Mouse (Mus musculus): ENCODE results near the gene Praf2.
A peak's percentile ranks its signal among the peaks of the same experiment; 100 is the strongest.
"Not testable (repeated sequence)": the region's sequence is repeated elsewhere in the genome, so short reads cannot be mapped to it uniquely, and the experiment has no call there.

Praf2 gene

DNA sequence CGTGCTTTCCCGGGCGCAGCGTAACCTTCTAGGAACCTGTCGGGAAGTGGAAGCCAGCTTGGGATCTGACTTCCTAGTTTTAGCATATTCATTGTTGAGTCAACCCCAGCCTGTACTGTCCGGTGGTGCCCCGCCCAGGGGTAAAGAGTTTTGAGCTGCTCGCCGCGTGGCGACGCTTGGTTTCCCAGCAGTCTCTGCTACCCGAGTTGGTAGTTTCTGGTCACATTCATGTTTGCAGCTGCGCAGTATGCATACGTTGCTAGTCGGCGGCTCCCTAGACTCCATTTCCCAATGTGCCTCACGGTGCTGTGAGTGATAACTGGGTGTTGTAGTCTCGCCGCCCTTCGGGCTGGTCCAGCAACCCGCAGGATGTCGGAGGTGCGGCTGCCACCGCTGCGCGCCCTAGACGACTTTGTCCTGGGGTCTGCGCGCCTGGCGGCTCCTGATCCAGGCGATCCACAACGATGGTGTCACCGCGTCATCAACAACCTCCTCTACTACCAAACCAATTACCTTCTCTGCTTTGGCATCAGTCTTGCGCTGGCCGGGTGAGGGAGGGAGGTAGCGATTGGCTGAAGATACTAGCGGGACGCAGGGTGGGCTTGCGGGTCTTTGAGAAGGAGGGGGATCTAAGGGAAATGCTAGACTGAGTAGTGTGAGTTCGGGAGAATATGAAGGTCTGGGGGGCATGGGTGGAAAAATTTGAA is at the start of gene Praf2:
TSS of gene Praf2 (plus strand) at position 225 of the 707 bp plus-strand sequence.
- DNase-seq (ENCODE audit: low read depth): peak; percentile 83

DNA sequence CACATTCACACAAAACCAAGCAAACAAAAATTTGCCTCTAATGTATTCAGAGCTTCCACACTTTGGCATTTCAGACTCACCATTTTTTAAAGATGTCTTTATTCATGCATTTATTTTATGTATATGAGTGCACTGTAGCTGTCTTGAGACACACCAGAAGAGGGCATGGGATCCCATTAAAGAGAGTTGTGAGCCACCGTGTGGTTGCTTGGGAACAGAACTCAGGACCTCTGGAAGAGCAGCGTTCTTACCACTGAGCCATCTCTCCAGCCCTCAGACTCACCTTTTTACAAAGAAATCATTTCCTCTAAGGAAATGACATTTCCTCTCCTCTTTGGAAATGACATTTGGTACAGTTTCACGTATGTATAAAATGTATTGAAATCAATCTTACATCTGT is 49.3 kb upstream of the Praf2 start:
- no peak for DNase-seq (ENCODE audit: low read depth)

DNA sequence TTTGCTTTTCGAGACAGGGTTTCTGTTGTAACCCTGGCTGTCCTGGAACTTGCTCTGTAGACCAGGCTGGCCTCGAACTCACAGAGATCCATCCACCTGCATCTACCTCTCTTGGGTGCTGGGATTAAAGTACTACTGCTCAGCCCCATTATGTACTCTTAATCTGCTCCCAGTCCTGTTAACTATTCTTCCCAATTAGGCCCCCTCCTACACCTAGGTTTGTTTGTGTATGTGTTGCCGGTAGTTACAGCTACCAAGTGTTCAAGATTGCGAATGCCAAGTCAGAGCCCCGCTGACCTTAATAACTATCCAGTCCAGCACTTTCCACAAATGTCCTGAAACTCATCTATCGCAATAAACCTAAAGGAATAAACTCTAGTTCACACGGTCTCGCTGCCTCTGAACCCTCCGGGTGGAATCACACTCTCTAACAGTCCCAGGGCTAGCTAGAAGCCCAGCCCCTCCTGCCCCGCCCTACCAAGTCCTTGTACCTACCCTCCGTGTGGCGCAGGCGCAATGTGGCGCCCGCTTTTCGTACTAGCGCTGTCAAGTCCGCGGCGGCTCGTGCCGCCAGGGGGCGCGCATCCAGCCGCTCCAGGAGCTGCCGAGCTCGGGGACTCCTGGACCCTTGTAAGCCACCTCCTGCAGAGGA is 48.7 kb upstream of the Praf2 start:
- DNase-seq (ENCODE audit: low read depth): peak; percentile 94

DNA sequence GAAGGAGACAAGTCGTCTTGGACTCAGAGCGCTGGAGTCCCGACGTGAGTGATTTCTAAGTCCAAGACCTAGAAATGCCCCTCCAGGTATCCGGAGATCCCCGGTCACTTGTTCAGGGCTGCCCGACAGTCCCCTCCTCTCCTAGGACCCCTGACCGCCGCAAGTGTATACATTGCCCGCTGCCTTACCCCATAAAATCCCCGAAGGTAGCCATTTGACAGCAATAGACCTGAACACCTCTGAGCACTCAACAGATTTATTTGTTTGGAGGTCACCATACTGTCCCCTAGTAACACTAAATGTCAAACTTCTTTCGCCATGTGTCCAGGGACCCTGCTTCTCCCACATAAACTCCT is 48.2 kb upstream of the Praf2 start:
- DNase-seq (ENCODE audit: low read depth): no peak

DNA sequence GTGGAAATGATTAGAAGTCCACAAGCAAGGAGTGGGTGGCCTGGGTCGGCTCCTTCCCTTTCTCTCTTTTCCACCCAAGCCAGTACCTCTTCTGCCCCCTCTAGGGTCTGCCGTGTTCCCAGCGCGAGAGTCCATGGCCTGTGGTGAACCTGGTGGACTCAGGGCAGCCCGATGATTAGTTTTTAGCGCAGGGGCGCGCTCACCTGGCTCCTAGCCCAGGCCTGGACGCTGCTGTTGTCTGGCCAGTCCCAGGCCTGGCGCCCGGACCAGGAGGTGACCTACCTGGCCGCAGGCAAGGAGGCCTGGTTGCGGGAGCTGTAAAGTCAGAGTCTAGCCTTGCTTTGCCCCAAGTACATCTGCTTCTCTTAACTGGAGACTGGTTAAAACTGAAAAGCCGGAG is 47.4 kb upstream of the Praf2 start, which contains the start of gene Magix:
TSS of gene Magix (minus strand) at position 388 of the 400 bp plus-strand sequence.
- no peak for DNase-seq (ENCODE audit: low read depth)

DNA sequence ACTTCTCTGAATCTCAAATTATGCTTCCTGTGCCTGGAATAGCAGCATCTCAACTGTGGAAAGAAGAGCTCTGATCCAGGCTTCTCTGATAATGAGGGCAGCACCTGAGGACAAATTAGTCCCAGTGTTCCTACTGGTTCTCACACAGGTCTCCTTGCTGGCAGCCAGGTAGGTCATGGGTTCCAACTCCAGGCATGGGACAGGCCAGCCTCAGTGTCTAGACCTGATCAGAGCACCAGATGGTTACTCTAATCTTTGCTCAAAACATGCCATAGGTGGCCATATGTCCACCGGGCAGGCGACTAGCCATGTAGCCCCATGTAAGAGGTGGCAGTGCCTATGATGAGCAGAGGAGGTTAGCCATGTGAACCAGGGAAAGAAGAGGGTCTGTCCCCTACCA is 39.9 kb upstream of the Praf2 start:
- DNase-seq (ENCODE audit: low read depth): no peak

DNA sequence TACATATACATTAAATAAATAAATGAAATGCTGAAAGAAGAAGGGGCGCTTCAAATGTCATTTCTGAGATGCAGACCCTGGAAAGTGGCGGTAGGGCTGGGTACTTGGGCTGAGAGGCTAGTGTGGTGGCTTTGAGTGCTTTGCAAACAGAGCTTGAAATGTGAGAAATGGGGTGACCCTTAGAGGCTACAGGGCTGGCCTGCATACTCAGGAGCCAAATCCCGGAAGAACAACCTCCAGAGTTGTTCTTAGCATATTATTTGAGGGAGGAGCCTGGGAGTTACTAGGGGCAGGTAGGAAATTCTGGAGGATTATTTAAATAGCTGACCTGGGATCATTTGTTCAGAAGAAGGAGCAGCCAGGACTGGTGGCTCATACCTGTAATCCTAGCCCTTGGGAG is 37.8 kb upstream of the Praf2 start:
- no peak for DNase-seq (ENCODE audit: low read depth)

DNA sequence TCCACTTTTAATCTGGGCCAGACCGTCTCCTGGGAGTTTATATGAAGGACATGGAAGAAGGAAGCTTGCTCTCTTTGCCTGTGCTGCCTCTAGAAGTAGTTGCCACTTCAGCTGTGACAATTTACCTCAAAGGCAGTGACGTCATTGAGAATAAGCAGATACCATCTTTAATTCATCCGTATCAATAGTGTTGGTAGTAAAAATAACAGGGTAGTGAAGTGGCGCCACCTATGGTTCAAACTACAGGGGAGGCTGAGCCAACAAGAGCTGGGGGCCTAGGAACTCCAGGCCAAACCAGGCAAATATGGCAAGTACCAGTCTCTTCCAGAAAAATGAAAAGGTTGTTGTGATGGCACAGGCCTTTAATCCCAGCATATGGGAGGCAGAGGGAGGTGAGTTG is 35.4 kb upstream of the Praf2 start:
- DNase-seq (ENCODE audit: low read depth): peak; percentile 83

DNA sequence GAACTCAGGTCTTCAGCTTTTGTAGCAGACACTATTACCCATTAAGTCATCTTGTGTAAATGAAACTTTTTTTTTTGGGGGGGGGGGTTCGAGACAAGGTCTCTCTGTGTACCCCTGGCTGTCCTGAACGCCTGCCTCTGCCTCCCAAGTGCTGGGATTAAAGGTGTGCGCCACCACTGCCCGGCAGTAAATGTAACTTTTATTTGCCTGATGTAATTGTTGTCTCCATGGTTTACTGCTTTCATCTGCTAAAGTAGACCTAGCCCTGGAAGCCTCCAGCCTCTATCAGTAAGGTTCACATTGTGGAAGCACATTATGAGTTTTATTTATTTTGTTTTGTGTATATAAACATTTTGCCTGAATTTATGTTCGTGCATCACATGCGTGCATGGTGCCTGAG is 31.7 kb upstream of the Praf2 start:
- no peak for DNase-seq (ENCODE audit: low read depth)

DNA sequence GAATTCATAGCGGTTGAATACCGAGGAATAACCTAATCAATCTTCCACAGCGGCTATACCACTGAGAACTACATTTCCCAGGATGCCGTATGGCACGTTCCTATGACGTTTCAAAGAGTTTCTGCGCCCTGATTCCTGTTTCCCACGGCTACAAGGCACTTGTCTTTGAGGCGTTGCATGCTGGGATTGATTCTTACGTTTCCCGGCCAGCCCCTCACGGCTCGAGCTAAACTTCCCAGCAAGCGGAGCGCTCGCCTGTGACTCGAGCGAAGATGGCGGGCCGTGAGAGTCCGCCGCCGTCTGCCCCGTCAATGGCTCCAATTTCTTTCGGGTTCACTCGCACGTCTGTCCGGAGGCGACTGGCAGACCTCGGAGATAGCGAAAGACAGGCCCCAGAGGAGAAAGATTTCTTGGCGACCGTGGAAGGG is 31.3 kb upstream of the Praf2 start, which contains the start of gene Gpkow:
TSS of gene Gpkow (plus strand) at position 178 of the 428 bp plus-strand sequence.
- peak; percentile 90 for DNase-seq (ENCODE audit: low read depth)

DNA sequence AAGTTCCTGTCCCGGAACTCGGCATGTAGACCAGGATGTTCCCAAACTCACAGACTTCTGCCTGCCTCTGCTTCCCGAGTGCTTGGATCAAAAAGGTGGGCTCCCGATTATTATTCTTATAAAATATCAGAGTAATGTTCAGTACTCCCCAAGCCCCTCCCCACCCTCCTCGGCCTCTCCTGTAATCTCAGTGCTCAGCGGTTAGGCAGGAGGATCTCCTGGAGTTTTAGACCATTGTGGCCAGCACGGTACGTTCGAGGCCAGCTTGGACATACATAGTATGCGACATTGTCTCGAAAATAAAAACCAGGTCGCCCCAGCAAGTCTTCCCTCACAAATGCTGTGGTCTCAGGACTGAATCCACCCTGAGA is 14.5 kb upstream of the Praf2 start:
- DNase-seq (ENCODE audit: low read depth): not testable (repeated sequence)

DNA sequence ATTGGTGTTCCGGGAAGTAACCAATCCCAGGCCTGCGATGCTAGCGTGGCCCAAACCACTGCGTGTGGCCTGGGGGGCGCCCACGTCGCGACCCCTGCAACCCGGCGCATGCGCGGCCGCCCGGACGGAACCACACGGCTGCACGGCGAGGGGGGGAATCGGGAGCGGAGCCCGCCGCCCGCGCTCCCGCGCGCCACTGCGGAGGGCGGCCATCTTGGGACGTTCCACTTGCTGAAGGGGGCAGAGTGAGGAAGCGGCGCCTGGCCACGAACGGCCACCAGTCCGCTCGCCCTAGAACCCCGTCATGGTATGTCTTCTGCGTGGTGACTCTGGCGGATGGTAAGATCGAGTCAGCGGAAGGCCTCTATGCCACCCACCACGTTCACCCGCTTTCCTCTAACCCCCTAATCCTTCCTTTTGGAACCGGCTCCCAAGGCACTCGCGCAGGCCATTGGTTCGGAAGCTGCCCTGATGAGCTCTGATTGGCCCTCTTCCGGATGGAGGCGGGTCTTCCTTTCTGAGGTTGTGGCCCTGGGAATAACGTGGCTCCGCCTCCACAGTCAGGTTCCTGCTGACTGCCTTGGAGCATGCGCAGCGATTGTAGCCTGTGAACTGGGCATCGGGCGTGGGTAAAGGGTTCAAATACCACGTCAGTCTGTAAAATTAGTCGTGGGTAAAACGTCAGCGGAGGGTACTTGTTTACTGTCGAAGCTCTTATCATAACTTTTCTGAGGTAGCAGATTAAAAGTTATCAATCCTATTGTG is 13.9 kb upstream of the Praf2 start, which contains the start of gene Wdr45:
TSS of gene Wdr45 (plus strand) at position 199 of the 765 bp plus-strand sequence.
- DNase-seq (ENCODE audit: low read depth): peak; percentile 94

DNA sequence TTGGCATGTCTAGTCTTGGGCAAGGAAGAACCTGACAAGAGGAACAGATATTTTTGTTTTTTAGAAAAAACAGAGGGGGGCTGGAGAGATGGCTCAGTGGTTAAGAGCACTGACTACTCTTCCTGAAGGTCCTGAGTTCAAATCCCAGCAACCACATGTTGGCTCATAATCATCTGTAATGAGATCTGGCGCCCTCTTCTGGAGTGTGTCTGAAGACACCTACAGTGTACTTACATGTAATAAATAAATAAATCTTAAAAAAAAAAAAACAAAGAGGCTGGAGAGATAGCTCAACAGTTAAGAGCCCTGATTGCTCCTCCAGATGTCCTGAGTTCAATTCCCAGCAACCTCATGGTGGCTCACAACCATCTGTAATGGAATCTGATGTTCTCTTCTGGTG is 12.2 kb upstream of the Praf2 start:
- DNase-seq (ENCODE audit: low read depth): peak; percentile 35

DNA sequence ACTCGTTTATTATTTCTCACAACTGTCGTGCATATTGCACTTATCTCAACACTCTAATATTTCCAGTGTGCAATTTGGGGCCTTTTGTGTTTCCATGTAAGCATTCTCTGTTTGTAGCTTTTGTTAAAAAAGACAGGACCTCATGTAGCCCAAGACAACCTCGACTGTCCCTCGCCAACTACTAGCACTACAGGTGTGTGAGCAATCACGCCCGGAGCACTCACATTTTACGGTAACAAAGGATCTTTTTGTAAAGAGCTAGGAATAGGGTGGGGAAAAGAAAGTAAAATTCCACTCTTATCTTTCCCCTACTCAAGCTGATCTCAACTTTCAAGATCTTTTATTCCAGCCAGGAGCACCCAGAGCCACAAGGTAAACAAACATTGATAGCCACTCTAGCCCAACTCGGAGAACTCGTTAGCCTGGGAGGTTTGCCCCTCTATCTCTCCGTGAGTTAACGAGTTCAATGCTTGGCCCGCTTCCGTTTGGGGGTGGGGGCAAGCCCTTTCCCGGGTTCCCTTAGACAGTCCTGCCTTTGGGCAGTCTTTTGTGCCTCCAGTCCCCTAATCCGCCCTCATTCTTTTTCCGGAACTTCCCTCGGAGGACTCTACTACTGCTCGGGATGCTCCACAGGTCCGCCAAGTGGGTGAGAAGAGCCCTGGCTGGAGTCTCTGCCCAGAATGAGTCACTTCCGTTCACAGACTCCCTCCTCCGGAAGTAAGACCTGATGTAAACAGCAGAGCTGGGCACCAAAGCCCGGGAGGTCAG is 6.5 kb upstream of the Praf2 start, which contains the start of gene Gm45208:
TSS of gene Gm45208 (plus strand) at position 732 of the 768 bp plus-strand sequence.
- peak; percentile 84 for DNase-seq (ENCODE audit: low read depth)

DNA sequence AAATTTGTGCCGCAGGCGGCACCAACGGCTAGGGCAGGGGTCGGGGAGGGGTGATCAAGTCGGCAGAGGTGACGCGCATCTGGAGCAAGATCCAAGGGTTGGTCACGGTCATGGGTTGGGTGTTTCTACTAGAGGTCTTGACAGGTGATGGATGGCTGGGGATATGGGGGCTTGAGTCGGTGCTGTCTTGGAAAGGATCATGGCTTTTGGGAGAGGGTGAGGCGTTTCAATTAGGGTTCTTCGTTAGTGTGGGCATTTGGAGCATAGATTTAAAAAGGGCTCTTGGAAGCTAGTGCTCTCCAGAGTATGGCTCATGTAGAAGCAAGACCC is 6.0 kb upstream of the Praf2 start:
- DNase-seq (ENCODE audit: low read depth): no peak

DNA sequence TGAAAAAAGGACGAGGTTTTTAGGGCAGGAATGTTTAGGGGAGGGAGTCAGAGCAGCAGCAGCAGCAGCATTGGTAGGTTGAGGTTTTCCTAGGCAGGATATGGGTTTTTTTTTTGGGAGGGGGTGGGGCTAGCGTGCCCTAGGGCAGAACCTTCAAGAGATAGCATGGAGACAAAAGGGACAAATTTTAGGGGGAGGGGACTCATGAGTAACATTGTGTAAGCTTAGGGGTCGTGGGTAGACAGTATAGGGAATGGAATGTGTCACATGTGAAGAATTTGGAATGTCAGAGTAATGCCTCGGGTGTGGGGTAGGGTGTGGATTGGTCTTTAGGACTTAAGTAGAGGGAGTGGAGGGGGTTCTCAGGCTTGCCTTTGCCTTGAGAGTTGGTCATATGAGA is 5.5 kb upstream of the Praf2 start:
- no peak for DNase-seq (ENCODE audit: low read depth)

DNA sequence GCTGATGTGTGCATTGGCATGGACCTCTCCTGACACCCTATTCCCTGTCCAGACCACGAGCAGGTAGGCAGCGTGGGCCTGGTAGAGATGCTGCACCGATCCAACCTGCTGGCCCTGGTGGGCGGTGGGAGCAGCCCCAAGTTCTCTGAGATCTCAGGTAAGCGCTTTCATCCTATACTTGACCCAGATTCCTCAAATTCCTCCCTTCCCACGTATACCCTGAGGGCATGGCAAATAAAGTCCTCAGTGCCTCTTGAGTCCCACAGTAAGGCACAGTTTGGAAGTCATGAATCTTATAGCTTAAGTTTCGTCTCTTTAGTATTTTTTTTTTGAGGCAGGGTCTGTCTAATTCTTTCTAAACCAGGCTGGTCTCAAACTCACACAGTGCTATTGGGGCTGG is 4.1 kb upstream of the Praf2 start:
- no peak for DNase-seq (ENCODE audit: low read depth)

DNA sequence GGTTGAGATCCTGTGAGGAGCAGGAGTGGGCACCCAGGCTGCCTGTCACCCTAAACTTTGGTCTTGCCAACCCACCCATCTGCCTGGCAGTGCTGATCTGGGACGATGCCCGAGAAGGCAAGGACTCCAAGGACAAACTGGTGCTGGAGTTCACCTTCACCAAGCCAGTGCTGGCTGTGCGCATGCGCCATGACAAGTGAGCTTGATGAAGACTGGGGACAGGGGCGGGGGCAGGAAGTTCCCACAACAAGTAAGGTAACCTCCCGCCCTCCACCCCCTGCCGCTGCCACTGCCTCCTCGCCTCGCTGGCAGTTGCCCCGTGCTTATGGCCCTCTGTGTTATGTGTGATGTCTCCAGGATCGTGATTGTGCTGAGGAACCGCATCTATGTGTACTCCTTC is 2.4 kb upstream of the Praf2 start:
- DNase-seq (ENCODE audit: low read depth): no peak

DNA sequence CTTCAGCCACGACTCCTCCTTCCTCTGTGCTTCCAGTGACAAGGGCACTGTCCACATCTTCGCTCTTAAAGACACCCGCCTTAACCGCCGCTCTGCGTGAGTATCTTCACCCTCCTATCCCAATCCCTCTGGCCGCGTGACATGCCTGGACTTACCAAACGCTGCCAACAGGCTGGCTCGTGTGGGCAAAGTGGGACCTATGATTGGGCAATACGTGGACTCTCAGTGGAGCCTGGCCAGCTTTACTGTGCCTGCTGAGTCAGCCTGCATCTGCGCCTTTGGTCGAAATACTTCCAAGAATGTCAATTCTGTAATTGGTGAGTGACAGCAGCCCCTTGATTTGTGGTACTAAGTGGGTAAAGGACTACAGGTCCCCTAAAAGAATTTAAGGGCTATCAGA is 1.1 kb upstream of the Praf2 start:
- DNase-seq (ENCODE audit: low read depth): no peak

DNA sequence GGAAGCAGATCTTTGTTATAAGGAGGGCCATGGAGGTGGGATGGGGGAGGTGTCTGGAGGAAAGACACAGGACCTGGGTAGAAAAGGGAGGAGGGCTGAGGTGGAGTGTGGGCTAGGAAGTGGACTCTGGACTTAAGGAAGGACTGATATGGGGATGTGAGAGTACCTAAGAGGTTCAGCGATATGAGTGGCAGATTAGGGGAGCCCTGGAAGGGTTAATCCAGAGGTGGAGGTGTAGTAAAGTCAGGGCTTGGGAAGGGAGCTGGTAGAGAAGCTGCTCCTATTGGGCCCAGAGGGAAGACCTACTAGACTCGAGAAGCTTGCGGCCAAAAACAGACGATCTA is 655 bp downstream of the Praf2 start:
- no peak for DNase-seq (ENCODE audit: low read depth)

DNA sequence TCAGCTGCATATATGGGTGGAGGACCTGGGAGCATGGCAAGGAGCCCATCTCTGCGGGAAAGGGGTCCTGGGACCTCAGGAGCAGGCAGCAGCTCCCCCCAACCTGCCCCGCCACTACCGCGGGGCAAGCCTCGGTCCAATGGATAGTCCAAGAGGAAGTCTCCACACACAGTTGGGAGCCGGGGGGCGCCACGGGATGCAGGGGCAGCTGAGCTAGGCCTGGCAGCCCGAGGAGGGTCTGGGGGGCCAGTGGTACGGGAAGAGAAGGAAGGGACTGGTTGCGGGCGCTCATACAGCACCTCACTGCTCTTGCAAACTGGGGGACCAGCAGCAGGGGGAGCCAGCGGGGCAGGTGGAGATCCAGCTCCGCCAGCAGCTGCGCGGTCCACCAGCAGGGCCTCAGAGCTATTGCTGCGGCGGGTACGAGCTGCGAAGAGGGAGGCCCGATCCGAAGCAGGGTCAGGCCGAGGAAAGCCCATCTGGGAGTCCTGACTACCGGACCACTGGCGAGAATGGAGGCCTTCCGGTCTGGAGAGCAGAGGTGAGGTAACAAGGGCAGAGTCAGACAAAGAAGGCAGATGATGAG is 5.4 kb downstream of the Praf2 start:
- DNase-seq (ENCODE audit: low read depth): peak; percentile 83
